Mouse (Mus musculus) layer of hippocampus, adult 8-10 months (tissue): Measurements from ENCODE around the gene Stum. TPM values are rescaled to one million over a fixed set of nuclear protein-coding genes. Genes with fewer than 3 reads are reported as not detected.
A peak's percentile ranks its signal among the peaks of the same experiment; 100 is the strongest.
"Not testable (repeated sequence)": the region's sequence is repeated elsewhere in the genome, so short reads cannot be mapped to it uniquely, and the experiment has no call there.

Experiments
- DNase-seq, 2 experiments: peaks; one replicate each; pipeline ENCODE4 v3.0.0; 2022; ENCODE audit warnings: low spot score in 2 of 2
- total RNA-seq, 4 experiments: library from RNA; stranded (reverse); gene quantifications; 2 replicates each; pipeline ENCODE4 v1.2.4; 2022

Gene Stum
- 100 to 1,000 TPM; 255 to 302 (median 277) TPM for total RNA-seq

- DNase-seq = peak; percentile 64 to 79
Measured at GRCm38 (mm10) chr1:180483399-180484291, at the start of gene Stum. Gene Stum (minus strand): TSS chr1:180483504.

GRCm38 (mm10) chr1:180532671-180533070, 49.4 kb upstream of the Stum start:
- DNase-seq = no peak

- no peak for DNase-seq
Measured at GRCm38 (mm10) chr1:180530457-180531263, 47.4 kb upstream of the Stum start.

DNA sequence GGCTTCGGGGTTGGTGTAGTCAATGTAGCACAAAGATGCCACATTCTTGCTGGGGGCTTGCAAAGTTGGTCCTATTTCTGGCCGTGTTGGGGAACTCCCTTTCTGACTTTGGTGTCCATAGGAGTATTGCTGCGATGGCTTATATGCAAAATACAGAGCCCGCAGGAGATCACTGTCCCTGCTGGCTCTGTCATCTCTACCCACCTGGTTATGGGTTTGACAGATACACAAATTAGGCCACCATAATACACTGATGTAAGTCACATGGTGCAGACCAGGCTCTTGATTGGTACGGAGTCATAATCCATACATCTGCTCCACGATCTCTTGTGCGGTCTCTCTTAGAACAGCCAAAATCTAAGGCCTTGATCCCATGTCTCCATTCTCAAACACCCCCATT, 46.5 kb upstream of the Stum start:
- no peak for DNase-seq

GRCm38 (mm10) chr1:180525301-180525700, 42.0 kb upstream of the Stum start:
- DNase-seq = no peak

GRCm38 (mm10) chr1:180523320-180523719, 40.0 kb upstream of the Stum start:
- no peak for DNase-seq

- peak; percentile 52 to 65 for DNase-seq
Measured at GRCm38 (mm10) chr1:180520190-180520589, 36.9 kb upstream of the Stum start.

- DNase-seq = no peak
Measured at GRCm38 (mm10) chr1:180519520-180519919, 36.2 kb upstream of the Stum start.

DNA sequence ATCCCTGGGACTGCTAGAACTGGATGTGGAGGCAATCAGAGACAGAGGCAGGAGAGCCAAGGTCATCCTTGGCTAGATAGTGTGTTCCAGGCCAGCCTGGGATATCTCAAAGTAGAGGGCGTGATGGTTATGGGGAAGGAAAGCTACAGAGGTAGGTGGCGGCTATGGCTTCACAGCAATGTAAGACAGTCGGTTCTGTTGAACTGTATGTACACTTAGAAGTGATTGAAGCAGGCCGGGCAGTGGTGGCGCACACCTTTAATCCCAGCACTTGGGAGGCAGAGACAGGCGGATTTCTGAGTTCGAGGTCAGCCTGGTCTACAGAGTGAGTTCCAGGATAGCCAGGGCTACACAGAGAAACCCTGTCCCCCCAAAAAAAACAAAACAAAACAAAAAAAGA, 35.6 kb upstream of the Stum start:
- DNase-seq = not testable (repeated sequence)

- no peak for DNase-seq
Measured at GRCm38 (mm10) chr1:180518412-180518811, 35.1 kb upstream of the Stum start.

- DNase-seq = peak; percentile 26 to 33
Measured at GRCm38 (mm10) chr1:180517390-180518054, 34.2 kb upstream of the Stum start.

- no peak for DNase-seq
Measured at GRCm38 (mm10) chr1:180514077-180514476, 30.8 kb upstream of the Stum start.

DNA sequence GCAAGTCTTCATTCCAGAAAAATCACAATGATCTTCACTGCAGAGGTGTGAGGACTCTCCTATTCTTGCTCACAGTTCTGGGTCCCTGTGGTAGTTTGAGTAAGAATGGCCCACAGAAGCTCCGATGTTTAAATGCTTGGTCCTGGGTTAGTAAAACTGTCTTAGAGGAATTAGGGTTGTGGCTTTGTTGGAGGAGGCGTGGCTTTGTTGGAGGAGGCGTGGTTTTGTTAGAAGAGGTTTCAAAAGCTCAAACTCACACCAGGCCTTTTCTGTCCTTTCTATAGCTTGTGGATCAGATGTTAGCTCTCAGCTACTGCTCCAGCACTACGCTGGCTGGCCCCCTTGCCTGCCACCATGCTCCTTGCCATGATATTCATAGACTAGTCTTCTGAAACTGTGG, 27.6 kb upstream of the Stum start:
- no peak for DNase-seq

GRCm38 (mm10) chr1:180510442-180510841, 27.1 kb upstream of the Stum start:
- DNase-seq = peak; percentile 33 to 68

GRCm38 (mm10) chr1:180508662-180509061, 25.4 kb upstream of the Stum start:
- no peak for DNase-seq

DNA sequence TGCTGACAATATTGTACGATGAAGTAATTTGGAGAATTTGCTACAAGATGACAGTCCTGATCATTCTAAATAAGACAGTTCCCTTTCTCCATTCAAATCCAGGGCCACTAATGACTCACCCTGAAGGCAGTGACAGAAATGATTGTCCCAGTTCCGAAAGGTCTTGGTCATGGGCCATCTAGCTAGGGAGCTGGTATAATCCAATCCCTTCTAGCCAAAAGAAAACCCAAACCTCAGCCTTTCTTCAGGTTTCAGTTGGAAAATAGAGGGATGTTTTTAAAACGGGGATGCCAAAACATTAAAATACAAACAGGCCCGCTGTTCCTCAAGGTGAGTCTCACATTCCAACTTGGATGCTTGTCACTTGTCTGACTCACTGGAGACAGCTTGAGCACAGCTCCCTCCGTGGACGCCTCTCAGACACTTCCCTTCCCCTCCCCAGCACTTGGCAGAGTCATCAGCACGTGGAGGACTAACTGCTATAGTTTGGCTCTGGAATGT, 24.0 kb upstream of the Stum start:
- peak; percentile 57 to 67 for DNase-seq

DNA sequence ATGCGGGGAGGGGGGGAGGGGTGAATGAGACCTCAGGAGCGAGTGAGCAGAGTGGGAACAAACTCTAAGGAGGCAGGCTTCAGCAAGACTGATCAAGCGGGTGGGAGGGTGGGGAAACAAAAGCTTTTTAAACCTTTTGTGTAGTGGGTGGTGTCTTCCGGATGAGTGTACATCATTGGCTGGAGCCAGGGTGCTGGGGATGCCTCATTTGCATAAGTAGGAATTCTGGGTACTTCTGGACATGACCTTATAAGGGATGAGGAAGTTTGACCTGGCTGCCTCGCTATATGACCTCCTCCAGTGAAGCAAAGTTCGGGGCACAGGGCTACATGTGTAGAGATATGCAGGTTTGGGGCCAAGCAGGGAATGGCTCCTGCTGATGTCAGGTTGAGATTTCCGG, 23.0 kb upstream of the Stum start:
- DNase-seq = no peak

DNA sequence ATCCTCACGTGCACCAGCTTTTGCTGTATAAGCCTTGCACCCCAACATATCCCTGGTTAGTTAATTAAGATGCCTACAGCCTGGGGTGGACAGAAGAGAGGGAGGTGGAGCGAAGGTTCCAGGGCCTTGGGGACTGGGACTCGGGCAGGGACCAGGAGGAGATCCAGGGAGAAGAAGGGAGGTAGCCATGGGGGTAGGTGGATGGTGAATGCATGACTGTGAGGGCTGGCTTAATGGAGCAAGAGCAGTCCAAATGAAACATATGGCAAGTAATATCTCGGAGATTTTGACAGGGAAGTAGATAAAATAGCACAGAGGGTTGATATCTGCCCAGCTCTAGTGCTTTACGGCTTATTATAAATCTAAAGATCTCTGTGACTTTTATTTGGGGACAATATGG, 21.6 kb upstream of the Stum start:
- no peak for DNase-seq

DNA sequence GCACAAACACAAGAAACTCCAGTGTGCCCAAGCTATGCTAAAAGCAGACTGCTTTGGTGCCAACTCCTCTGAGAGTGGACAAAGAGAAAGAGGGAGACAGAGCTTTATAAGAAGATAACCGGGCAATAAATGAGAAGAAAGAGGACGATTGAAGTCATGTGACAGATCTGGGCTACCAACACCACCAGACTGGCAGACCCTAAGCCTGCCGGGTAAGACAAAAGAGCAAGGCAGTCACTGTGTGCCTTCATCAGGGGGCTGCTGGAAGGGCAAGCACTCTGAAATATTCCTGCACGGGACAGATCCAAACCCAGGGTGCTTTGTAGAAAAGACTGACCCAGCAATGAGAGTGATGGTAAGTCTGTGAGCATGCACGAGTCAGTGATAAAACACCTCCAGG, 20.2 kb upstream of the Stum start:
- DNase-seq = no peak

DNA sequence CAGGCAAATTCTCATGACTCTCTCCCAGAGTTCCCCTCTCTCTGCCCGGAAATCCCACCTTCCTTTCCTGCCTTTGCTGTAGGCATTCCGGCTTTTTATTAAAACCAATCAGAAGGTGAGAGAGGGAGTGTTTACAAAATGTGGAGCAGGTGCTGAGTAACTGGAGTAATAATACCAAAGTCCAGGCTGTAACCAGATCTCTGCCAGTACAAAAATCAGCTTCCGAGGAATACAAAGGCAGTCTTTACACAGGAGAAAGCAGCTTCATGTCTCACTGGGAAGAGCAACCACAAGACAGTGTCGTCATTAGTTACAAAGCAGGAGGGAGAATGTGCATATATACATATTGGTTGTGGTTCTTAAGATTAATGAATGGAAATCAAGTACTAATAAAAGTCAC, 19.3 kb upstream of the Stum start:
- DNase-seq = no peak

GRCm38 (mm10) chr1:180500641-180501040, 17.3 kb upstream of the Stum start:
- DNase-seq = no peak

GRCm38 (mm10) chr1:180500218-180500617, 16.9 kb upstream of the Stum start:
- no peak for DNase-seq
